Mouse (Mus musculus): ENCODE measurements at regions not wholly inside any gene's neighbourhood (a gene's known extent, or its start where the extent isn't known, plus 50 kb on each side); places are given as distances from the start of the nearest gene placed in this dataset.

GRCm38 (mm10) chr7:138639541-138639940 is 206.3 kb upstream of the Ppp2r2d start:
- DNase-seq (ENCODE audit: low spot score in 2 of 2): no peak

- no peak for DNase-seq (ENCODE audit: low spot score in 2 of 2)
These were observed 219.8 kb upstream of the Ppp2r2d start for GRCm38 (mm10) chr7:138626061-138626460.

- peak in 1 of 2 experiments; percentile 49 for DNase-seq (ENCODE audit: low spot score in 2 of 2)
These were observed 223.5 kb upstream of the Tcerg1l start for GRCm38 (mm10) chr7:138620896-138621655.

GRCm38 (mm10) chr7:138620080-138620684 is 222.7 kb upstream of the Tcerg1l start:
- peak in 1 of 2 experiments; percentile 55 for DNase-seq (ENCODE audit: low spot score in 2 of 2)

GRCm38 (mm10) chr7:138616468-138616867 is 218.9 kb upstream of the Tcerg1l start:
- DNase-seq (ENCODE audit: low spot score in 2 of 2): no peak

DNA sequence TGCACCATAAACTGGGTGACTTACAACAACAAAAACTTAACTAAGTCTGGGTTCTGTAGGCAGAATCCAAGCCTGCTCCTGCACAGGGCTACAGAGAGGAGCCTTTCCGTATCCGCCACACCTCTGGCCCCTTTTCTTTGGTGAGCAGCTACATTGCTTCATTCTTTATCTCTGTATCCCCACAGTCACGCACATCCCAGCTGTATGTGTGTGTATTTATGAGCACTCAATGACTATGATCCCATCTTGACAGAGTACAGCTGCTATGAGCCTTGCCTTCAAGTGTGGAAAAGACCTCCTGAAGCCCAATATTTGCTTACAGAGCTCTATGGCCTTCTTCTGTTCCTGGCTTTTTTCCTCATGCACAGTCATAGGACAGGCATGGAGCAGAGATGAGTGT is 212.1 kb upstream of the Tcerg1l start:
- DNase-seq (ENCODE audit: low spot score in 2 of 2): no peak

- no peak for DNase-seq (ENCODE audit: low spot score in 2 of 2)
These were observed 211.6 kb upstream of the Tcerg1l start for GRCm38 (mm10) chr7:138609124-138609523.

DNA sequence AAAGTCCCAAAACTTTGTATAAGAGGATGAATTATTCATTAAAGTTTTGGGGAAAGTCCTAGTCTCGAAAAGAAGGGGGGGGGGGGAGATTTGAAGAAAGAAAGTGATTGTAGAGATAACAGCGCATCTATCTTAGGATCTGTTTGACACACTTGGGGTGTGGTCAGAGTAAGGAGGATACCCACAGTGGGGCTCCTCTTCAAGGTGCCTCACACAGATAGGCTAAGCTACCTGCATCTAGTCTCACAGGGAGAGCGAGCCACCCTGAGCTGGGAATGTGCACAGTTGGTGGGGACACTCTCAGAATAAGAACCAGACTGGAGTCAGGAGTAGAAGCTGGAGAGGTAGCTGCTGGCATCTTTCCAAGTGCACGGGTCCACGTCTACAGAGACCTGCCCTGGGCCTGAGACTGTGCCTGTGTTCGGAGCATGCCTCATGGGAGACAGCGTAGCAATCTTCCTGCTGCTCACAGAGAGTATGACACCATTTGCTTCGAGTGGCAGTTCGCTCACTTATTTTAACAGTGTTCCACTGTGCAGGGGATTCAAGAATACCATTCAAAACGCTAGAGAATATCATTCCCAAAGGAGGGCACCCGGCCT is 208.9 kb upstream of the Tcerg1l start:
- DNase-seq (ENCODE audit: low spot score in 2 of 2): no peak

DNA sequence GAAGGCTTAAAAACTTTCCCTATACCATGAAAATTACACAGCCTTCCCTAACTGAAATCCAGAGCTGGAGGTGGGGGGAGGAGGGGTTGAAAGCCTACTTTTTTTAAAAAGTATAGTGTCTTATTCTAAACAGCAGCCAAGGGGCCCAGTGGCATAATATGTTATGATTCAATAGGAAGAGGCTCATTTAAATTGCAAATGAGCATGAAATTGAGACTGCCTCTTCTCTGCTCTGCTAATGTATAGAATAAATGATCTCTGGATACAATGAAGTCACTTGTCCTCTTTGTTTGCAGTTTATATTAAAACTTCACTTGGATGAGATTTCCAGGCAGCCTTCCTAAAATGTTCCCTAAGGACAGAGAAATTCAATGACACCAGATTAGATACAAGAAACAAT is 208.4 kb upstream of the Tcerg1l start:
- DNase-seq (ENCODE audit: low spot score in 2 of 2): no peak

DNA sequence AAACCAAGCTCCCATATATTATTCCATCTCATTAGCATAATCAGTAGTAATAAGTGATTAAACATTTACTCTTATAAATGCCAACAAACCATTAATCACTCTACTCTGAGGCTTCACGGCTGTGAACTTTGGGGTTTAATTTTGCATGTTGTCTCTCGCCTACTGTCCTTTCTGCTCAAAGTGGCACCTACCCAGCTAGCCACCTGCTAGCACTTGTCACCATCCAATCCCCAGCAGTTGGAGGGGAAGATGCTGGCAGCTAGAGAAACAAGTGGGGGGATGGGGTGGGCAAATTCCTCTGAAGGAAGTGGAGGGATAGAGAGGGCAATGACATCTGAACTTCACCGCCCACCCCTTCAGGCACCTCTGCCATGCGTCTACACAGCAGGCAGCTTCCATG is 204.2 kb upstream of the Tcerg1l start:
- no peak for DNase-seq (ENCODE audit: low spot score in 2 of 2)

DNA sequence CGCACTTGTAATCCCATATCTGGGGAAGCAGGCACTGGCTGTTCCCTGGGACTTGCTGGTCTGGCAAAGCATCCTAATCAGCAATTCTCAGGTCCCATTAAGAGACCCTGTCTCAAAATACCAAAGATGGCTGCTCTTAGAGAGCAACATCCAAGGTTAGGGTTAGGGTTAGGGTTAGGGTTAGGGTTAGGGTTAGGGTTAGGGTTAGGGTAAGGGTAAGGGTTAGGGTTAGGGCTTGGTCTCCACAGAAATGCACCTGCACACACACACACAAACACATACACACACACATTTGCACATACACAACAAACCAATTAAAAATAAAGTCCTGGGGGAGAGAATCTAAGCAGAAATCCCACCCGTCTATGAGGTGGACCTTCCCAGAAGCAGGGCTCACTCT is 195.8 kb upstream of the Tcerg1l start:
- DNase-seq (ENCODE audit: low spot score in 2 of 2): no peak

- no peak for DNase-seq (ENCODE audit: low spot score in 2 of 2)
These were observed 169.8 kb upstream of the Tcerg1l start for GRCm38 (mm10) chr7:138567352-138567751.

- no peak for DNase-seq (ENCODE audit: low spot score in 2 of 2)
These were observed 154.1 kb upstream of the Tcerg1l start for GRCm38 (mm10) chr7:138551629-138552028.

DNA sequence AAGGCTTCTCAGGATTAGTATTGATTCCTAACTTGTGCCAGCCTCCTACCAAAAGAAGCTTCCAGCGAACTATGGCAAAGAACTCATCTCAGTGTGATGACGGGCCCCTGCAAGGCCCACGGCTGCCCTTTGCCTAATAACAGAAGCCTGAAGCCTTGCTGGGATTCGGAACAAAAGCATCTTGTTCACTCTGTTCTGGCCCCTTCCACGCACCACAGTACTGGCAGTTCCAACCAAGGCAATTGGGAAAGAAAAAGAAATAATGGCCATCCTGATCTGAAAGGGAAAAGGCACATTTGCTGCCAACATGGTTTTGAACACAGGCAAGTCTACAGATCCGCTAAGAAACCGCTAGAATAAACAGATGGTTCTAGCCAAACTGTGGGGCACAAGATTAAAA is 150.4 kb upstream of the Tcerg1l start:
- peak; percentile 11 to 29 for DNase-seq (ENCODE audit: low spot score in 2 of 2)

DNA sequence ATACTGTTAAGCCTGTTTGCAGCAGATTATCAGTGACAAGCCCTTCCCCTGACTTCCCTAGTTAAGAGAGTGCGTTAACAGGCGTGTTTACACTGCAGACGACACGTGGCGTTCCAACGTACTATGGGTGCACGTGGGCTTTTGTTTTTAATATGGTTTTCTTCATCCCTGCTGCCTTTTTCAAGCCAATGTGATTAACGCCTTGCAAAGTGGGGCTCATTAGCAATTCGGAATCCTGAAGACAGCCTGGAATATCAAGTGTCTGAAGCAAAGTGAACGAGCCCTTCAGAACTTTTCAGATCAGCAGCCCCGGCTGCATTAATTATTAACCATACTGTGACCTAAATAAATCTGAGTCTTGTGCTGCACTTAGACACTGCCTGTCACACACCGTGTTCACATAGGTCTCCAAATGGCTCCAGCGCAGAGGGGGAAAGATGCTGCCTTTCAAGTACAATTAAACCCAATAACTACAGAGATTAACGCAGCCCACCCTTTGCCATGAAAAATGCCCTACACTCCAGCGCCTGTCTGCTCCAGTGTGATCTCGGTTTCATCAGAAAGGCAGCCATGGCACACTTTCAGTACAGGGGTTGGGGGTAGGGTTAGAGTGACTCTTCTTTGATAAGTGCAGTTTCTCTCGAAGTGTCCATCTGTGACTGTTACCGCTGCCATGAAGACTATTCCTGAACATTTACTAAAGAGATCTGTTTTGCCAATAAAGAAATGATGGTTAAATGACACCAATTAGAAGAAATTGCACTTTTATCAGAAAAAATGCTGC is 140.7 kb upstream of the Tcerg1l start:
- DNase-seq (ENCODE audit: low spot score in 2 of 2): no peak

DNA sequence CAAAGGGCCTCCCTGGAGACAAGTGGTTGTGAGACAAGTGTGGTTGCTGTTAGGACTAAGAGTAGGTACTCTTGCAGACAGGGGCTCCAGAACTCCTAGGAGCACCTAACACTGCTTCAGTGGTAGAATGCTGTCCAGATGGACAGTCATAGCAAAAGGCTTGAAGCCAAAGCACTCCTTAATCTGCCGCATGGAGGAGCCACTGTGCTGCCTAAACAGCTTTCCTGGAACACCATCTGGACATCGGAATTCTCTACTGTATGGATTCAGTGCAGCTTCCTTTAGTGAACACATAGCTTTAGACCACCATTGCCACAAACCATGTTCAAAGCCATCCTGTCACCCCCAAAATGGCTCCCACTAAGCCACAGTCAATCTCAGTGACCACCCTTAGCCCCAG is 128.6 kb upstream of the Tcerg1l start:
- DNase-seq (ENCODE audit: low spot score in 2 of 2): no peak

GRCm38 (mm10) chr7:138524936-138525335 is 127.4 kb upstream of the Tcerg1l start:
- DNase-seq (ENCODE audit: low spot score in 2 of 2): no peak

DNA sequence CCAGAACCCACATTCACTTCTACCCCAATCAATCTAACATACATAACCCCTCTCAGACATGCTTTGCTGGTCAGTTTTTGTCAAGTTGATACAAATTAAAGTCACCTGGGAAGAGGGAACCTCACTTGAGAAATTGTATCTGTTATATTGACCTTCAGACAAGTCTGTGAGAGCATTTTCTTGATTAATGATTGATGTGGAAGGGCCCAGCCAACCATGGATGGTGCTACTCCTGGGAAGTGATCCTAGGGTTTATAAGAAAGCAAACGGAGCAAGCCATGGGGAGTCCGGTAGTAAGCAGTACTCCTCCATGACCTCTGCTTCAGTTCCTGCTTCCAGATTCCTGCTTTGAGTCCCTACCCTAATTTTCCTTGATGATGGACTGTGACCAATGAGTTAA is 116.6 kb upstream of the Tcerg1l start:
- DNase-seq (ENCODE audit: low spot score in 2 of 2): no peak

GRCm38 (mm10) chr7:138505205-138505604 is 107.7 kb upstream of the Tcerg1l start:
- no peak for DNase-seq (ENCODE audit: low spot score in 2 of 2)

DNA sequence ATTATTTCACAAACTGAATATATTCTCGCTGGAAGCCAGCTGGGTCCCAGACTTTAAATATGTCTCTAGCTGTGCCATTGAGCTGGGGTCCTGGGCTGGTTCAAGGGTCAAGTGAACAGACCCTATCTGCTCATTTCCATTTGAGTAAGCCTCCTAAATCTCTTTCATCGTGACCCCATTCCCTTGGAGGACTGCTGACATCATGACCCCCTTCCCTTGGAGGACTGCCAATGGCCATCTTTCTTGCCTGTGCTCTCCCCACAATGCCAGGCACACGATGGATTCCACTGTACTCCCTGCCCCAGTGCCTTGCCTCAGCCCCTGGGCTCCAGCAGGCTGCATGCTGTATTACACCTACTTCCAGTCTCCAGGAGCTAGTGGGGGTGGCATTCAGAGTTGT is 106.5 kb upstream of the Tcerg1l start:
- DNase-seq (ENCODE audit: low spot score in 2 of 2): no peak

GRCm38 (mm10) chr7:138503016-138503415 is 105.5 kb upstream of the Tcerg1l start:
- DNase-seq (ENCODE audit: low spot score in 2 of 2): no peak

DNA sequence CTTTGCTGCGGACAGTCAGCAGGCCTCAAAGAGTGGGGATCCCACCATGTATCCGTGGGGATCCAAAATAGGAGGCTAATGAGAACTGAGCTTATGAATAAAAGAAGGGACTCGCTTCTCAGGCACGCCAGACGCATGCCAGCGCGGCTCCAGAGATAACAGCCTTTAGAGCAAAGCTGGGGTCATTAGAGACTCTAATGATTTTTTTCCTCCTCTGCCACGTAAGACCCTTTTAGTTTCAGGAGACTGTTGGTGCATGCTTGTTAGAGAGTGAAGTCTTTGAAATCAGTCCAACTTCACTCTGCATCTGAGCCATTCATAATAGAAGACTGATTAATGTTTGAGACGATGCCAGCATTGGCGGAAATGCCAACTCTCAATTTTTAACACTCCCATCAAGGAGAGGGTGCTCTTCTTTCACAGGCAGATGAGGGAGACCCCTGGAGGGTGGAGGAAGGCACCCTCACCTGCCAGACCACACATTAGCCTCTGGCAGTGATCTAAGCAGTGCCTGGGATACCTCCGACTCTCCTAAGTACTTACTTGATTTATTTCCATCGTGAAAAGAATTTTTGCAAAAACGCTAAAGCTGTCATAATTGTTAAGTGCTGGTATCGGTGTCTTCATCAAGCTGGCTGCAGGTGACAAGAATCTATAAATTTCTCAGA is 104.0 kb upstream of the Tcerg1l start:
- DNase-seq (ENCODE audit: low spot score in 2 of 2): peak in 1 of 2 experiments; percentile 7

All from frontal cortex, postnatal 36 days (tissue).